Mouse (Mus musculus) stomach, postnatal 0 days (tissue): ENCODE measurements at regions not wholly inside any gene's neighbourhood (a gene's known extent, or its start where the extent isn't known, plus 50 kb on each side); places are given as distances from the start of the nearest gene placed in this dataset.

Experiments
- CTCF ChIP-seq: IDR thresholded peaks from 2 replicates; pipeline ENCODE4 v1.5.1; 2016; ENCODE audit warnings: antibody characterized with exemption, low read depth, mild to moderate bottlenecking, moderate library complexity
- EP300 ChIP-seq: optimal IDR thresholded peaks from 2 replicates; pipeline ENCODE3; 2016; ENCODE audit warnings: antibody characterized with exemption

DNA sequence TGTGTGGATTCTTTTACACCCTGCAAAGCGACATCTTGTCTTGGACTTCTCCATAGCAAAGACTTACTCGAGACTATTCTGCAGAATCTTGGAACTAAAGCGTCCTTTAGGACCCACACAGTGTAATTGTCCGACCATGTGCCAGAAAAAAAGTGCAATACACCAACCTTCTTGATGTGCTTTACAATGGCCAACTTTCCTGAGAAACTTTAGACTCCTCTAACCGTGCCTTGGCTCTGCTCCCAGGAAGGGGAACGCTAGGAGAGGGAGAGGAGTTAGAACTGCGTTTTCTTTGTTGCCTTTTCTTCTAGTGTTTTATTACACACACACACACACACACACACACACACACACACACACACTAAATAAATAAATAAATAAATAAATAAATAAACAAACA is 515.1 kb upstream of the Mgmt start:
- TF ChIP-seq CTCF: no peak
- TF ChIP-seq EP300: no peak
